Mouse (Mus musculus): ENCODE results near the gene Hdac9. TPM values are rescaled to one million over a fixed set of nuclear protein-coding genes. Genes with fewer than 3 reads are reported as not detected.
"Not testable (repeated sequence)": the region's sequence is repeated elsewhere in the genome, so short reads cannot be mapped to it uniquely, and the experiment has no call there.

The Hdac9 gene
- polyA plus RNA-seq, 1 experiment from 2014 or later = 10.1 TPM

- DNase-seq (ENCODE audit: low spot score) = no peak
- Histone ChIP-seq H3K27ac (no peak overlapping the region), H3K4me1 (replicated peaks) (no peaks in the 10 kb centered on the region), H3K9me3 (no peaks in the 10 kb centered on the region), H3K4me3 (no peak overlapping the region), H3K36me3 (no peaks in the 10 kb centered on the region), H3K27me3 (ENCODE audit: insufficient read depth, poor library complexity, severe bottlenecking) (no peaks in the 10 kb centered on the region)
- WGBS = 92% methylated on average over 1 of the region's 1 CpGs
These were observed 429.2 kb downstream of the Hdac9 start for GRCm38 (mm10) chr12:34487666-34488065.

GRCm38 (mm10) chr12:34487021-34487420 lies 429.9 kb downstream of the Hdac9 start:
- Histone ChIP-seq H3K4me1 (replicated peaks) (no peaks in the 10 kb centered on the region), H3K4me3 (no peak overlapping the region), H3K36me3 (no peaks in the 10 kb centered on the region), H3K9me3 (no peaks in the 10 kb centered on the region), H3K27me3 (ENCODE audit: insufficient read depth, poor library complexity, severe bottlenecking) (no peaks in the 10 kb centered on the region), H3K27ac (no peak overlapping the region)
- DNase-seq (ENCODE audit: low spot score) = no peak
- 79% methylated on average over 3 of the region's 3 CpGs for WGBS

GRCm38 (mm10) chr12:34486016-34486415 lies 430.9 kb downstream of the Hdac9 start:
- Histone ChIP-seq H3K9me3 (no peaks in the 10 kb centered on the region), H3K27ac (no peak overlapping the region), H3K36me3 (no peaks in the 10 kb centered on the region), H3K4me3 (no peak overlapping the region), H3K27me3 (ENCODE audit: insufficient read depth, poor library complexity, severe bottlenecking) (no peaks in the 10 kb centered on the region), H3K4me1 (replicated peaks) (no peaks in the 10 kb centered on the region)
- 84% methylated on average over 2 of the region's 2 CpGs for WGBS
- DNase-seq (ENCODE audit: low spot score) = no peak

- Histone ChIP-seq H3K27me3 (ENCODE audit: insufficient read depth, poor library complexity, severe bottlenecking) (no peaks in the 10 kb centered on the region), H3K4me3 (no peak overlapping the region), H3K27ac (no peak overlapping the region), H3K36me3 (no peaks in the 10 kb centered on the region), H3K9me3 (no peaks in the 10 kb centered on the region), H3K4me1 (replicated peaks) (no peaks in the 10 kb centered on the region)
- no peak for DNase-seq (ENCODE audit: low spot score)
- 97% methylated on average over 5 of the region's 5 CpGs for WGBS
These were observed 435.2 kb downstream of the Hdac9 start for GRCm38 (mm10) chr12:34481702-34482101.

- no peak overlapping the region for H3K4me3 ChIP-seq
These were observed 443.8 kb downstream of the Hdac9 start for GRCm38 (mm10) chr12:34472949-34473651.

GRCm38 (mm10) chr12:34472542-34472941 lies 444.4 kb downstream of the Hdac9 start:
- 54% methylated on average over 4 of the region's 4 CpGs for WGBS
- H3K36me3 ChIP-seq = no peaks in the 10 kb centered on the region
- H3K9me3 ChIP-seq = no peaks in the 10 kb centered on the region
- DNase-seq (ENCODE audit: low spot score) = no peak
- H3K4me3 ChIP-seq = no peak overlapping the region
- no peaks in the 10 kb centered on the region for H3K27me3 ChIP-seq (ENCODE audit: insufficient read depth, poor library complexity, severe bottlenecking)
- H3K27ac ChIP-seq = no peak overlapping the region
- H3K4me1 ChIP-seq (replicated peaks) = no peaks in the 10 kb centered on the region

More at GRCm38 (mm10) chr12:34472949-34473651, 443.8 kb downstream of the Hdac9 start:
- Histone ChIP-seq H3K36me3 (no peaks in the 10 kb centered on the region), H3K27me3 (ENCODE audit: insufficient read depth, poor library complexity, severe bottlenecking) (no peaks in the 10 kb centered on the region), H3K27ac (no peak overlapping the region), H3K9me3 (no peaks in the 10 kb centered on the region), H3K4me1 (replicated peaks) (no peaks in the 10 kb centered on the region)
- no peak for DNase-seq (ENCODE audit: low spot score)
- WGBS = 85% methylated on average over 10 of the region's 10 CpGs

GRCm38 (mm10) chr12:34461728-34462127 lies 455.2 kb downstream of the Hdac9 start:
- DNase-seq (ENCODE audit: low spot score) = no peak
- 76% methylated on average over 1 of the region's 1 CpGs for WGBS
- no peaks in the 10 kb centered on the region for H3K4me1 ChIP-seq (replicated peaks)
- no peaks in the 10 kb centered on the region for H3K9me3 ChIP-seq
- no peaks in the 10 kb centered on the region for H3K27me3 ChIP-seq (ENCODE audit: insufficient read depth, poor library complexity, severe bottlenecking)
- no peak overlapping the region for H3K27ac ChIP-seq
- H3K36me3 ChIP-seq = no peaks in the 10 kb centered on the region
- no peak overlapping the region for H3K4me3 ChIP-seq

GRCm38 (mm10) chr12:34452643-34453042 lies 464.3 kb downstream of the Hdac9 start:
- Histone ChIP-seq H3K4me3 (no peak overlapping the region), H3K27ac (no peak overlapping the region), H3K36me3 (no peaks in the 10 kb centered on the region), H3K27me3 (ENCODE audit: insufficient read depth, poor library complexity, severe bottlenecking) (no peaks in the 10 kb centered on the region), H3K9me3 (no peaks in the 10 kb centered on the region), H3K4me1 (replicated peaks) (no peaks in the 10 kb centered on the region)
- WGBS = 91% methylated on average over 5 of the region's 5 CpGs
- DNase-seq (ENCODE audit: low spot score) = no peak

- no peaks in the 10 kb centered on the region for H3K36me3 ChIP-seq
- H3K4me3 ChIP-seq = no peak overlapping the region
- no peaks in the 10 kb centered on the region for H3K27me3 ChIP-seq (ENCODE audit: insufficient read depth, poor library complexity, severe bottlenecking)
- 64% methylated on average over 2 of the region's 2 CpGs for WGBS
- no peaks in the 10 kb centered on the region for H3K4me1 ChIP-seq (replicated peaks)
- no peaks in the 10 kb centered on the region for H3K9me3 ChIP-seq
- DNase-seq (ENCODE audit: low spot score) = no peak
- H3K27ac ChIP-seq = no peak overlapping the region
These were observed 465.7 kb downstream of the Hdac9 start for GRCm38 (mm10) chr12:34451198-34451597.

GRCm38 (mm10) chr12:34444724-34445123 lies 472.2 kb downstream of the Hdac9 start:
- H3K27ac ChIP-seq; H3K36me3 ChIP-seq; H3K4me1 ChIP-seq (replicated peaks); H3K9me3 ChIP-seq; H3K27me3 ChIP-seq (ENCODE audit: insufficient read depth, poor library complexity, severe bottlenecking); DNase-seq (ENCODE audit: low spot score); H3K4me3 ChIP-seq: not testable (repeated sequence)
- 95% methylated on average over 1 of the region's 1 CpGs for WGBS

- Histone ChIP-seq H3K9me3 (no peaks in the 10 kb centered on the region), H3K27me3 (ENCODE audit: insufficient read depth, poor library complexity, severe bottlenecking) (no peaks in the 10 kb centered on the region), H3K4me1 (replicated peaks) (0 out of 2 replicates have a peak, but pooled peaks cover 3% of the 10 kb centered on the region), H3K36me3 (no peaks in the 10 kb centered on the region), H3K27ac (no peak overlapping the region), H3K4me3 (no peak overlapping the region)
- no peak for DNase-seq (ENCODE audit: low spot score)
- 77% methylated on average over 8 of the region's 8 CpGs for WGBS
These were observed 476.0 kb downstream of the Hdac9 start for GRCm38 (mm10) chr12:34440930-34441329.

GRCm38 (mm10) chr12:34432919-34433318 lies 484.0 kb downstream of the Hdac9 start:
- H3K4me3 ChIP-seq = no peak overlapping the region
- 82% methylated on average over 6 of the region's 6 CpGs for WGBS

GRCm38 (mm10) chr12:34432461-34432860 lies 484.4 kb downstream of the Hdac9 start:
- H3K4me3 ChIP-seq = no peak overlapping the region
- WGBS = 61% methylated on average over 5 of the region's 5 CpGs
- no peaks in the 10 kb centered on the region for H3K4me1 ChIP-seq (replicated peaks)
- H3K27ac ChIP-seq = no peak overlapping the region
- no peaks in the 10 kb centered on the region for H3K27me3 ChIP-seq (ENCODE audit: insufficient read depth, poor library complexity, severe bottlenecking)
- peak; percentile 28 for DNase-seq (ENCODE audit: low spot score)
- no peaks in the 10 kb centered on the region; the same call in 1 of the 2 replicates for H3K36me3 ChIP-seq
- no peaks in the 10 kb centered on the region for H3K9me3 ChIP-seq

More at GRCm38 (mm10) chr12:34432919-34433318, 484.0 kb downstream of the Hdac9 start:
- no peak overlapping the region for H3K27ac ChIP-seq
- no peaks in the 10 kb centered on the region for H3K4me1 ChIP-seq (replicated peaks)
- no peaks in the 10 kb centered on the region for H3K27me3 ChIP-seq (ENCODE audit: insufficient read depth, poor library complexity, severe bottlenecking)
- H3K9me3 ChIP-seq = no peaks in the 10 kb centered on the region
- H3K36me3 ChIP-seq = no peaks in the 10 kb centered on the region; the same call in 1 of the 2 replicates
- DNase-seq (ENCODE audit: low spot score) = no peak

All from hindbrain, embryonic 10.5 days (tissue).